Mouse (Mus musculus) liver (tissue): Measurements from ENCODE around the gene Slc39a13.
"Not testable (repeated sequence)": the region's sequence is repeated elsewhere in the genome, so short reads cannot be mapped to it uniquely, and the experiment has no call there.

ENCODE experiments used
- DNase-seq: peaks from one replicate; pipeline ENCODE4 v3.0.0-alpha.2; 2020; ENCODE audit warnings: mixed read lengths

Gene Slc39a13

DNA sequence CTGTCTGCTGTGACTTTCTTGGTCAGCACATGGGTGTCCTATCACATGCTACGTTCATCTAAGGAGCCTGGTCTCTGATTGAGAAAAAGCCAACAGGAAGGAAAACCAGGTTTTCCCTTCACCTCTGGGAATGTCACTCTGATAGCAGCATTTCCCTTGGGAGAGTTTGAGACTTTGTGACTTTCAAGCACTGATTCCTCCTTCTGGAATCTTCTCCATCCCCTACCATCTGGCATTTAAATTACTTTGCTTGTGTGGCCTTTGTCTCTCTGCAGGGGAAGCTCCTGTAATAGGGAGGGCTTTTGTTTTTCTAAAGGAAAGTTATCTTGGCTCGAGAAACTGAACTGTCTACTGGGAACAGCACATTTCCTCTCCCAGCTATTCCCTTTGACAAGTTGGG is 47.1 kb downstream of the Slc39a13 start:
- DNase-seq: no peak

DNA sequence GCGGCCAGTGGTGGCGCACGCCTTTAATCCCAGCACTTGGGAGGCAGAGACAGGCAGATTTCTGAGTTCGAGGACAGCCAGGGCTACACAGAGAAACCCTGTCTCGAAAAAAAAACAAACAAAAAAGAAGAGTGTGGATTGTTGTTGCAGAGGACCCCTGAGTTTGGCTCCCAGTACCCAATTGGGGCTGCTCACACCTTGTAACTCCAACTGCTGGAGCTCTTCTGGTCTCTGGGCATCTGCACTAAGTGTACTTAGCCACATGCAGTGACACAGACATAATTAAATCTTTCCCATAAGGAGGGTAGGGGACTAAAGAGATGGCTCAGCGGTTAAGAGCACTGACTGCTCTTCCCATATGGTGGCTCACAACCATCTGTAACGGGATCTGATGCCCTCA is 48.0 kb downstream of the Slc39a13 start:
- not testable (repeated sequence) for DNase-seq

DNA sequence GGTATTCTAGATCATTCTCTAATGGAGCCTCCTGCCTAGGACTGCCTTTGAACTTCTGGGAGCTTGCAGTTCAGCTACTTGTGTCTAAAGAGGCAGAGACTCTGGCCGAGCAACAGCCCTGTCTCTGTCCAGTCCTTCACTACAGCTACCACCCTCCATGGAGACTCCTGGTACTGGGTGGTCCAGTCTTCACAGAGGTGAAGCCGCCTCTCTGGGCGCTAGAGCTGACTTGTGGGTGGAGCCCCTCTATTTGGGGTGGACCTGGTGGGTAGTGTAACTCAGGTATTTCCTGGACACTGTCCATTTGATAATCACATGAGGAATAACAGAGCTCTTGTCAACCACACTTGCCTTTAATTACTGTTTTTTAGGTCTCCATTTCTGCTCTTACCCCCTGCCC is 50.3 kb downstream of the Slc39a13 start:
- DNase-seq: no peak

DNA sequence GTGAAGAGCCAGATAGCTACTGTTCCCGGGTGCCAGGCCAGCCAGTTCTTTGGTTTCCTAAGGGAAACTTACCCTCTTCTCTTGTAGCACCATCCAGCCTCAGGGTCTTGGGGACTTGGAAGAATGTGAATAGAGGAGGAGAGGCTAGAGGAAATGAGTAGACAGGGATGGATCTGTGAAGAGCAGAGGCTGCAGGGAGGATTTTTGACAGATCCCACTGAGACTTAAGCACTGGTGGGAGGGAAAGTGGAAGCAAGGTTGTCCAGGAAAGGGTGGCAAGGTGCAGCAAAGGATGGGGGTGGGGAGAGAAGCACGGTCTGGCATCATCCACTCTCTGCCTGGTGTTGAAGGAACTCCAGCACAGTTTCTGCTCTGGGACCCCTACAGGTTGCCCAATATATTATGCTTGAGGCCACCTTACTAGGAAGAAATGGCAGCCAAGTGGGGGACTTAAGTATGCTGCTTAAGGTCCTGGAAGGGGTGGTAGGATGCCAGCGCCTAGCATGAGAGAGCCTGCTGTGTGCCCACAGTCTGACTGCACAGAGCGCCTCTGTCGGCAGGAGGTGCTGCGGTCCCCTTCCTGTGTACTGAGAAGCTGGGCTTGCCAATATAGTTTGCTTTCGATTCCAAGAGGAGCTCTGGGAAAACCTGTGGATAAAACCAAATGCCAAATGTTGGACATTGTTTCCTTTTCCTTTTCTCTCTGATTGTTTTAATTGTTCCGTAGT is 52.0 kb downstream of the Slc39a13 start:
- DNase-seq: no peak

DNA sequence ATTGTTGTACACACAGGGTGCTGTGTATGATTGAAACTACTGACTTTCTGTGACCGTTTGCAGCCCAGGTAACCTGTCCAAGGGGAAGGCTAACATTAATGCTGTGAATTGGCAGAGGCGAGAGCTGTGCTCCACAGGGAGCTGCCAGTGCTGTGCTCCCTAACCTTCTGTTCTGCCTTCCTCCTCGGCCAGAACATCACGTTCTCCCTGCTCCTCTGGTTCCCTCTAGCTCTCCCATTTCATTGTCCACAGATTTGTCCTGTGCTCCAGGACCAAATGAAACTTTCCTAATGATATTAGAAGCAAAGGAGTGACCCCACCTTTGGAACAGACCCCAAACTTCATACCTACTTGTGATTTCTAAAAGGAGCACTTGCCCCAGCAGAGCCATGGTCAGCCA is 54.8 kb downstream of the Slc39a13 start:
- no peak for DNase-seq

DNA sequence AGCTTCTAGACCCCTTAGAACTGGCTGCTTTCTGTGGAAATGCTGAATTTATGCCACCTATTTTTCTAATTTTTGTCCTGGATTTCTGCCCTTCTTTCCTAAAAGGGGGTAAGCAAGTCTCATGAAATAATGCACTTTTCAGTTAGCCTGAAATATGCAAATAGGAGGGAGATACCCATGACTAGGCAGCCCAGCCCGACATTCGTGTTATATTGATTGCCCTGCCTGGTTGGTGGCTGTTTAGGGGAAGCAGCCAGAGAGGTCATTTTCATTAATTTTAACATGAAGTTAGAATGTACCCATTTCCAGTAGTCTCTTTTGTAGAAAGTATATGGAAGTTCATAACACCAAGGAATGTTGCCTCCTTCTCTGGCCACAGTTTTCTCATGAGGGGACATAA is 56.3 kb downstream of the Slc39a13 start:
- no peak for DNase-seq
